Mouse (Mus musculus): ENCODE results near the gene Selenom.

DNA sequence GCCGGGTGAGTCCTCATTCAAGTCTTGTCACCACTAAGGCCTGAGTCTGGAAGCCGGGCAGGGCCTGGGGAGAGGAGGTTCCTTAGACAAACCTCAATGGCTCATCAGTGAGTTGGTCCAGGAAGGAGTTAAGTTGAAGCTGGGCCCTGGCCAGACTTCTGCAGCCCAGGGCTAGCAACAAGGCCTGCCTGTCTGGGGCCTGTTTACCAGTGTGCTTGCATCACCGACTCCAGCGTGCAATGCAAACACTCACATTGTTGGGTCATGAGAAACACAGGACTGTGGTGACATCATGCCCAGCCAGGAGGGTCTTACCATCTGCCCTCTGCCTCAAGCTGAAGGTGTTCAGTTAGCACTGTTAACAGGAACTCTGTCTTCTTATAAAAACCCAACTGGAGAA lies 51.5 kb downstream of the Selenom start:
- TF ChIP-seq CTCF (IDR thresholded peaks at IDR 0.05; ENCODE audit: low read depth, low read length) (no peak), POLR2A (IDR thresholded peaks at IDR 0.05; ENCODE audit: insufficient read depth, low read length) (no peak)

Data from ES-Bruce4 (cell line).